Comparison of ENCODE assay signal across 23 mouse cellular contexts in the genomic region with DNA sequence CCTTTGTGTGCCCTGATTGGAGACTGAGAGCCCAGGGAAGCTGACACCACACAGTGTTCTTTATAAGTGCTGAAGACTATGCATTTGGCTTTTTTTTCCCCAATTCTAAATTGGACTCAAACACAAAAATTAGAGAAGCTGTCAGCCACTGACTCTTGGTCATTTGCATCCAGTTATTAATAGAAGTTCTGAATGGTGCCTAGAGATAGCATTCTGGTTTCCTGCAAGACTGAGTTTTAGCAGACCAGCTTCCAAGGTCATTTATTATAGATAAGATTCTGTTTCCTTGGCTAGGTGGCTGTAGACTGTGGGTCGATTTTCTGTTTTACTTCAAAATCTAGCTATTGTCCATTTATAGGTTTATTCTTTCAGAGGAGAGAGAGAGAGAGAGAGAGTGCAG.
"Had no signal": no experiment of that assay in that cellular context is flagged by ENCODE, and none has a peak within 500 bp of the region (broad histone marks: within the 10 kb centered on the region; RNA-seq: fewer than 3 reads in every experiment).

No protein-coding gene starts in this region.

- DNase-seq: gastrocnemius, adult 2 months; gastrocnemius, postnatal 10 days; gastrocnemius, postnatal 25 days; heart, adult 18-20 months; heart, postnatal 10 days; kidney, adult 18-20 months; kidney, adult 8-10 months; kidney, postnatal 10 days; kidney, postnatal 36 days; layer of hippocampus, adult 9-11 months; layer of hippocampus, postnatal 36 days; liver; liver, embryonic 13.5 days had no signal

- H3K27me3 ChIP-seq: heart, embryonic 12.5 days; hindbrain, embryonic 13.5 days; intestine, embryonic 15.5 days; liver, embryonic 13.5 days had no signal

- H3K27ac ChIP-seq: gastrocnemius, adult 2 months; heart, embryonic 10.5 days; hindbrain, embryonic 13.5 days; intestine, embryonic 15.5 days; limb, embryonic 10.5 days; limb, embryonic 12.5 days; liver, embryonic 13.5 days had no signal

- H3K4me3 ChIP-seq: gastrocnemius, adult 2 months; heart, embryonic 10.5 days; heart, embryonic 12.5 days; hindbrain, embryonic 13.5 days; intestine, embryonic 15.5 days; limb, embryonic 10.5 days; limb, embryonic 12.5 days; liver, embryonic 13.5 days had no signal

- ATAC-seq: hindbrain, embryonic 16.5 days; inflammation-experienced regulatory T-cells, adult 6 months; intestine, embryonic 15.5 days; intestine, postnatal 0 days had no signal

- H3K4me2 ChIP-seq: heart, embryonic 12.5 days; hindbrain, embryonic 13.5 days; intestine, embryonic 15.5 days; limb, embryonic 12.5 days; liver, embryonic 11.5 days; liver, embryonic 13.5 days had no signal

- H3K4me1 ChIP-seq: hindbrain, embryonic 13.5 days; intestine, embryonic 15.5 days; limb, embryonic 10.5 days; limb, embryonic 12.5 days; liver, embryonic 13.5 days had no signal

- H3K9ac ChIP-seq: heart, embryonic 12.5 days; hindbrain, embryonic 13.5 days; intestine, embryonic 15.5 days; limb, embryonic 12.5 days; liver, embryonic 13.5 days had no signal

- H3K9me3 ChIP-seq: heart, embryonic 10.5 days; heart, embryonic 12.5 days; hindbrain, embryonic 13.5 days; intestine, embryonic 15.5 days; limb, embryonic 10.5 days; limb, embryonic 12.5 days; liver, embryonic 13.5 days had no signal

- H3K36me3 ChIP-seq: heart, embryonic 10.5 days; heart, embryonic 12.5 days; hindbrain, embryonic 13.5 days; intestine, embryonic 15.5 days; limb, embryonic 10.5 days; limb, embryonic 12.5 days; liver, embryonic 13.5 days had no signal
